Mouse (Mus musculus) urinary bladder, postnatal 10 days (tissue): Measurements from ENCODE around the gene Zfp30.

Experiments used
- DNase-seq: peaks from one replicate; pipeline ENCODE4 v3.0.0; 2022; ENCODE audit warnings: low spot score

The Zfp30 gene

GRCm38 (mm10) chr7:29783871-29784551, at the start of gene Zfp30:
Gene Zfp30 (plus strand): TSS chr7:29783998.
- peak; percentile 25 for DNase-seq

- DNase-seq: no peak
Observed at GRCm38 (mm10) chr7:29742258-29742657, 41.5 kb upstream of the Zfp30 start.

DNA sequence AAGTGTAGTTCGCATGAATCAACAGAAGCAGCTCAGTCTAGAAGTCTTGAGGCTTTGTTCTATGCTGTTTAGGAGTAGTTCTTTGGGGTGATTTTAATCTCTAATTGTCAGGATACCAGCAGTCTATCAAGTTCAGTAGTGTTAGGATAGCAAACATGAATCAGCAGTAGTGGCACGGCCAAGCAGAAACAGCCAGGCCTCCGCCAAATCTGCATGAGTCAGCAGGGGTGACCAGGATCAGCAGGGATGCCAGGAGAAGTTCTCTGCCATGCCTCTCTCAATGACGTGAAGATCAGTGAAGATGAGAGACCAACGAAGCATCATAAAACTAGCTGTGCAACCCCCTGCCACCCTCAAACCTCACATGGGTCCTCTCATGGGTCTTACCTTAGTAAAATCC, 23.3 kb upstream of the Zfp30 start:
- no peak for DNase-seq

DNA sequence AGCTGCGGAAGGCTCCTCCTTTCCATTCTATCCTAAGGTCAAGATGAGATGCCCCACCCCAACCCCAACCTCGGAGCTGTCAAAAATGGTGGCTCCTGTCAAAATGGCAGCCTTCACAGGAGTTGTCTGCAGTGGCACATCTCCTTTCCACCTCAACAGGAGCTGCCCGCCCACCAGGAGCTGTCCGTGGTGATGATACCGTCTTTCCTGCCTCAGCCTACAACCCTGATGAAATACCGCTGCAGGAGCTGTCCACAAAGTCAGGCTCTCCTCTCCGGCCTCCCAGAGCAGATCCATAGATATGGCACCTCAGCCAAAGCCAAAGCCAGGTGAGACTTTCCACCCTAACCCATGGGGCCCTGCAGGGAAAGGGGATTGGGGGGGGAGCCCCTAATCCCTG, 19.1 kb upstream of the Zfp30 start:
- no peak for DNase-seq

GRCm38 (mm10) chr7:29767058-29767686, 16.6 kb upstream of the Zfp30 start:
- DNase-seq: no peak

DNA sequence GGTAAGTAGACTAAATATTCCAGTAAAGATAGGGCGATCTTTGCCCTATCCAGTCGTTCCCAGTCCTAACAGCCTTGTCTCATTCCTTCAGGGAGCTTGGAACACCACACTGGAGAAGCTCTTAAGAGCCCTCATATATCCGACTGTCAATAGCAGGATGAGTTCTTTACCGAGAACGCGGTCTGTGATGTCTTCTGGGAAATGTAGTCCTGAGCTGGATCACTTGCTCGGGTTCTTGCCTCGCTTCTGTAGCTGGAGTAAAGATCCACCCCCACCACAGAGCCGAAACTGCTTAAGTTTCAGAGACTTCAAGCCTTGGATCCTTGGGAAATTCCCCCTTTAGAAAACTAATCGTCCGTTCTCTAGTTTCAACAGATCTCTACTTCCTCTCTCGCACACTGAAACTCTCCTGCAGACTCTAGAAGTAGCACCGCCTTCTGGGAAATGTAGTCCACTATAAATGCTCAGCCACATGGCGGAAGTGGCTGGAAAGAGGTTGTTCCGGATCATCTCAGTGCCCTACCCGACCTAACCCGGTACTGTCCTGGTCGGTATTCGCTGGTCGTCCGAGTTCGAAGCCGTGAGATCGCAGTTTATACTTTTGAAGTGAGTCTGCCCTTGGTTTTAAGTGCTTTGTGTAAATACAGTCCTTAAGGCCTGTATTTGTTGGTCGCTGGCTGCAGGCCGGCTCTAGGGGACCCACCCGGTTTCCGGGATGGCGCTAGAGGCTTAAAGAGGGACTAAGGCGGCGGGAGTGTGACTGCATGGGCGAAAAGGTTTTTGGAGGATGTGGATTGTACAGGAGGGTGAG, 15.5 kb upstream of the Zfp30 start, which contains the start of gene Zfp84:
Gene Zfp84 (plus strand): TSS at position 463 of the 811 bp plus-strand sequence.
- no peak for DNase-seq

DNA sequence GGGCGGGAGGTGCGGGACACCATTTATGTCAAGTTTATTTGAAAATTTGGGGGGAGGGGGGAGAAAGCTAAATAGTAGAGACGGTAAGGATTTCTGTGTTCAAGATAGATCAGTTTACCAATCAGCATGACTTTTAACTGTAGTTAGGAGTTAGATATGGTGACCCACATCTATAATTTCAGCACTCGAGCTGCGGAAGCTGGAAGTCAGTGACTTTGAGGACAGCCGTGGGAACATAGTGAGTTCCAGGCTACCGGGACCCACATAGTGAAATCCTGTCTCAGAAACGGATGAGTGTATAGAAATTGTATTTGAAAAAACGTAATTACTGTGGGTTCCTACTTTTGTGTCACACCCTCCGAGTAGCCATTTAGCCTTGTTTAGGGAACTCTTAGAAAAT, 14.8 kb upstream of the Zfp30 start:
- DNase-seq: no peak

DNA sequence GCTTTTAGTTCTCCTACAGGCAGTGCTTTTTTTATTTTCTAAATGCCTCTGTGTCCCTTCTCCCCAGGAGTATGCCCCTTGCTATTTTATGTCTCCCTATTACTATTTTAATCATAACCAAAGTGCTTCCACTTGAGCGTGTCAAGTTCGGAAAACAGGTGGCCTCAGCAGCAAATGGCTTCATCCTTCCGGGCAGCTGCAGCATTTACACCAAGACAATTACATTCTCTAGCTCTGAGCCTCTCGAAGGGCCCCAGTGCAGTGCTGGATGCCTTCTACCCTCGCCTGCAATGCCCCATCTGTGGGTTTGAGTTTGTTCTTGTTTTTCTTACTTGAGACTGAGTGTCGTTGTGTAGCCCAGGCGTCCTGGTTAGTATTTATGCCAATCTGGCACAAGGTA, 10.3 kb upstream of the Zfp30 start:
- DNase-seq: no peak

DNA sequence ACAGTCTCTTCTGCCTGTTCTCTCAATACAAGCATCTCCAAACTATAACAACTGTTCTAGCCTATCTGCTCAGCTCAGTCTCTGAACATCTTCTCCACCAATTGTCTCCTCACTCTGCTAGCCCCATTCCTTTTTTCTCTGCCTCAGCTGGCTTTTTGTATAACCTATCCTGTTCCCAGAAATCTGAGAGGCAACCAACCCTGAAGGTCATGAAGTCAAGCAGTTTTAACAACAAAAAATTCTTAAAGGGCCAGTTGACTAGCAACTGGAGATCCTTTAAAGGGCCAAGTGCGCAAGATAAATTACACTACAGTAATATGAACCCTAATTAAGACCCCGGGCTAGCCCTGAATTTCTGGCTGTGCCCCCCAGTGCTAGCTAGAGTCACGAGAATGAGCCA, 9.4 kb upstream of the Zfp30 start:
- DNase-seq: no peak

DNA sequence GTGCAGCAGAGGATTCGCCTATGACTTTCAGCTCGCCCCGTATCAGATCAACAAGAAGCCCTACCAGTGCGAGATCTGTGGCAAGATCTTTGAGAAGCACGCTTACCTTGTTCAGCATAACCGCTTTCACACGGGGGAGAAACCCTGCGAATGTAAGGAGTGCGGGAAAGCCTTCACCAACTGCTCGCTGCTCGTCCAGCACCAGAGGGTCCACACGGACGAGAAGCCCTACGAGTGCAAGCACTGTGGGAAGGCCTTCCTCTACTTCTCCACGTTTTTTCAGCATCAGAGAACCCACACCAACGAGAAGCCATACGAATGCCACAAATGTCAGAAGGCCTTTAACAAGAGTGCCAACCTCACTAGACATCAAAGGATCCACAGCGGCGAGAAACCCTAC, 7.2 kb upstream of the Zfp30 start:
- no peak for DNase-seq

DNA sequence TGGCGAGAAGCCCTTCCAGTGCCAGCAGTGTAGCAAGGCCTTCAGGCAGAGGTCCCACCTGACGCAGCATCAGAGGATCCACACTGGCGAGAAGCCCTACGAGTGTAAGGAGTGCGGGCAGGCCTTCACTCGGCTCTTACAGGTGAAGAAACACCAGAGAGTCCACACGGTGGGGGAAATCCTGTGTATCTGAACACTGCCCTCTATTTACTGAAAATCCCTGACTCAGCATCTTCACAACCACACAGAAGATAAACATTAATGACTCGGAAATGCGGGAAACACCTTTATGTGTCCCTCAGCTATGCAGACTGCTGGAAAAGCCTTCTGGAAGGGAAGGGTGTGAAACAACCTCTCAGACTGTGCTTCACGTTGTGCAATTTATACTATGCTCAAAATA, 6.4 kb upstream of the Zfp30 start:
- DNase-seq: no peak

DNA sequence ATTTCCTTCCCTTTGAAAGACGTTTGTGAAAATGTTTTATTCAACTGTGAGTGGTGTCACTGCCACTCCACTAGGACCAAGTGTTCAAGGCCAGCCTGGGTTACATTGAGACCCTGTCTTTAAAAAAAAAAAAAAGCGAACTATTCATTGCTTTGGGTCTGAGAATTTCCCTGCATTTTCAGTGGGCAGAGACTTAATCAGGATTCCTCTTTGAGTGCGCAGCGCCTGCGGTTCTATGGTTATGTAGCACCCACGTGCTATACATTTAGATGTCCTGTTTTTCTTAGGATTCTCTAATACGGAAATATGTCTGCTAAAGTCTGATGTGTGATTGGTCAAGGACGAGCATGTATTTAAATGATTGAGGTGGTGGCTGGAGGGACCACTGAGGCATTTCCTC, 1.2 kb downstream of the Zfp30 start:
- no peak for DNase-seq

DNA sequence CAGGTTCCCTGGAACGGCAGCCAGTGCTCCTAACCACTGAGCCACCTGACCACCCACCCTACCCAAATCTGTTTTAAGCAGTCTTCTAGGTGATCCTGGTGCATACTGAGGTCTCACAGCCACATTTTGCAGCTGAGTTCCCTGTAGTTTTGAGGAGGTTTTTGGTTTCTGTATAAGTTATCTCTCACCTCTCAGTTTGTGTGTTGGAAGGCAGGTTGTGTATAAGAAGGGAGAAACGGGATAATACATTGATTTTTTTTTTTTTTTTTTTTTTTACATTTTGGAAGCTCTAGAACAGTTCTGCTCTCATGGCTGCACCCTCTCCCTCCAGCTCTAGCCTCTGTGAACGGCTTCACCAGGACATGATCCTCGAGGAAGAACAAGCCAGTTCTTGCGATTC, 2.1 kb downstream of the Zfp30 start:
- DNase-seq: no peak

- DNase-seq: no peak
Observed at GRCm38 (mm10) chr7:29792906-29793305, 9.1 kb downstream of the Zfp30 start.

DNA sequence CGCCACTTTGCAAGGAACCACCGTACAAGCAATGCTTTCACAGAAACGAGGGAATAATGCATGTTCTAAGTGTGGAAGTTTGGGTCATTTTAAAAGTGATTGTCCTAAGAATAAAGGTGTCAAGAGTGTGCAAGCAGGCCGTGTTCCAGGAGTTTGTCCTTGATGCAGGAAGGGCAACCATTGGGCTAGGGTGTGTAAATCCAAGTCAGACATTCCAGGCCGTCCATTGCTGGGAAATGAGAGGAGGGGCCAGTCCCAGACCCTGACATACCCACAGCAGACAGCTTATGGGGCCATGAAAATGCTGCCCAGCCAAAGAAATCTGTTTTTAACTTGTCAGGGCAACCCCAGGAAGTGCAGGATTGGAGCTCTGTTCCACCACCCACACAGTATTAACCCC, 23.2 kb downstream of the Zfp30 start:
- no peak for DNase-seq

DNA sequence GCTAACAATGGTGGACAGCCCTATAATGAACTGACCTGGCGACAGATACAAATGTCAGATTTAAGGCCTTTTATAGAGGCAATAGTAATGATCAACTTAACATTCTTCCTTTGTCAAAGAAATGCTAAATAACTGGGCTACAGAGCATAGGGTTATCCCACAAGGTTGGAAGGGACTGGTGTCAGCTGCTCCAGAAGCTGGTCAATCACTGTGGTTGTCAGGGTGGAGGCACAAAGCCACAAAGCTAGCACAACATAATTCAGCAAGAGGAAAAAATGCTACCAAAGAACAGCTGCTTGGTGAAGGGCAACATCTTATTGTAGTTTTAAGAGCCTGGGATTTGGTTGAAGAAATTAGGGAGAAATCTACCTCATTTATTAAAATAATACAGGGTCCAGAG, 28.4 kb downstream of the Zfp30 start:
- no peak for DNase-seq

DNA sequence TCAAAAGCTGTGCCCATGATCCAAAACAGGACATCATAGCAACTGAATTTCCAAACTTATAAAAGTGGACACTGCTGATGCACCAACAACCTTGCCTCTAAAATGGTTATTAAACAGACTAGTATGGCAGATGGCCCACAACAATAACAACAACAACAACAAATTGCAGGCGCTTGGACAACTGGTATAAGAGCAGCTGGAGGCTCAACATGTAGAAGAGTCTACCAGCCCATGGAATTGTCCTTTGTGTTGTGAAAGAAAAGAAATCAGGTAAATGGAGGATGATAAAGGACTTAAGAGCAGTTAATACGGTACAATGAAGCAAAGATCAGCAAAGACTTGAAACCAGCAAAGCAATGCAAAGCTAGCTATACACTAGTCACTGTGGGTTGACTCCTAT, 30.6 kb downstream of the Zfp30 start:
- DNase-seq: no peak

DNA sequence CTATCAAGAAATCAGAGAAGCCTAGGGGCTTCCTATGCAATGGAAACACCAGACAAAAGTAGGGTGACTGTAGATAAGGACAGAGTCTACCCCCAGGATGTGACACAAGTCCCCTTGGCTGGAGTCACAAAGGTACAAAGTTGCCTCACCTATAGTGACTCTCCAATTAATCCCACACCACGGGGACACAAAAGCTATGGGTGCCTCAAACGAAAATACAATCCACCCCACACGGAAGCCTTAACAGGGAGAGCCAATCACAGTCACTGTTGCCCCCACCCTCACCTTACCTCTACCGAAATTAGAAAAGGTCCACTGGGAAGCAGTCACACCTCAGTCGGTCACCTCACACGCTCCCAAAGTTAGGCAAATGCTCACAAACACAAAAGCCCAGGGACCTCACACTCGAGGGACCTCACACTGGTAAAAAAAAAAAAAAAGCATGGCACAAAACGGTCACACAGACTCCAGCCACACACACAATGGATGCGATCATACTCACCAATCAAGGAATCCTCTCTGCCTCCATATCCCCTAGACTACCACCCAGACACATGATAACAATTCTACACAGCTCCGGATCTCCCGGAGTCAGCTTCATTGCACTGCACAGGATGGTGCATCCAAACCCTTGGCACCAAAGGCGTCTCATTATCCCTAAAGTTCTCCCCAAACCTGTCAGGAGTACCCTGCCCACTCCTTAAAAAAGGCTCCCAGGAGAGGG, 31.4 kb downstream of the Zfp30 start:
- no peak for DNase-seq

DNA sequence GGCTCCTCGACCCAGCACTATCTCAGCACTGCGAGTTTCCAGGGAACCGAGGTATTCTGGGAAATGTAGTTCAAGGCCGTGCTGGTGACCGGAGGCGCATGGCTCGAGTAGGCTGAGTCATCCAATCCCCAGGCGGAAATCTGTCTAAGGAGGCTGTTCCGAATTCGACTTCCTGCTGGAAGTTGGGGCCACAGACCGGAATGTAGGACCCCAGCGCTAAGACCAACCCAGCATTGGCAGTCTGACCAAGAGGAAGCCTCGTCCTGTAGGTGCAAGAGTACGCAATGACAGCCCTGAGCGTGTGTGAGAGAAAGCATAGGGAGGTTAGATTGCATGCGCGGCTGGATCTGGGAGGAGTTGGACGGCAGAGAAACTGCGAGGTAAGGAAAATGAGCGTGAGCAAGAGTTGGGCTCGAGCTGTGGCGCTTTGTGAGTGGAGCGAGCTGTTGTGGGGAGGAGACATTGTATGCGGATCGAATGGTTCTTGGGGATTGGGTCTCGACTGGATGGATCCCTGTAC, 32.2 kb downstream of the Zfp30 start, which contains the start of gene Zfp790:
Gene Zfp790 (plus strand): TSS at position 205 of the 520 bp plus-strand sequence.
- peak; percentile 34 for DNase-seq

DNA sequence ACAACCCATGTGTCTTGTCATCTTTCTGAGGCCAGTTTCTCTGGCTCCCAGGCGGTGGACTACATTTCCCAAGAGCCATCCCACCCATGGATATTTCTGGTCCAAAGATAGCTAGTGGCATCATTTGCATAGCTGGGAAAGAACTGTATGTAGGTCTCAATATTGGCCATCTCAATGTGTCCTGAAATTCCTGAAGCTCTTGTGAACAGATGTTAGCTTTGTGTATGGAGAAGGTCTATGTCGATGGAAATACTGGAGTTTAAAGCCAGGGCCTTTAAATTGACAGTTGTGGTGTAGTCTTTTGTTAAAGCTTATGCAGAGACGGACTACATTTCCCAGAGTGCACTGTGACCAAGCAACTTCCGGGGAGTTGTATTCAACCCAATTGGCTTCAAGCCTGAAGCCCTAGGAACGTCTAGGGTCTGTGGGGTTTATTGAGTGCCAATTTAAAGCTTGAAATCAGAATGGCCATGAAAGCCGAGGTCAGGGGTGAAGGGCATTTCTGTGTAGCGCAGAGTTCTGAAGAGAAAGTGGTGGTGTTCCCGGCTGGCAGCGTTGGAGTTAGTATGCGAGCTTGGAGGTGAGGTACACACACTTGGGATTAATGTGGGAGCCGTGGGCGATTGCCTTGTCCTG, 34.9 kb downstream of the Zfp30 start:
- no peak for DNase-seq

DNA sequence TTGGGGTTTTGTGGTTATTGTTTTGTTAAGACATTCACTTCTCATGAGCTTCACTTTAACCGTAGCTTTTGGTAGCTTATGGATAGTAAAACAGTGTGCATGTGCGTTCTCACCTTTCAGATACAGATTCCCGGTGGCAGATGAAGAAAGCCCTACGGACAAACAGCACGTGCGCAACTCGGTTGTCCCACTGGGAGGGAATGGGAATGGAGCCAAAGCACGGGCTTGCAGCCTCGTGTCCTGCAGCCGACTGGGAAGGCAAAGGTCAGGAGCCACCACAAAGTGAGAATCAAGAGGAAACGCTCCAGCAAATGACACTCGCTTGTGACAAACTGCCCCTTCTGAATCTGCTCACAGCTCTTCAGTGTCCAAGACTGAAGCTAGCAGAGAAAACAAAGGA, 44.2 kb downstream of the Zfp30 start:
- DNase-seq: no peak

- DNase-seq: no peak
Observed at GRCm38 (mm10) chr7:29829804-29830203, 46.0 kb downstream of the Zfp30 start.
